Mouse (Mus musculus) heart, postnatal 10 days (tissue): ENCODE measurements around the gene Med1. TPM values are rescaled to one million over a fixed set of nuclear protein-coding genes. Genes with fewer than 3 reads are reported as not detected.

Experiments used
- DNase-seq, 2 experiments: peaks; one replicate each; pipeline ENCODE4 v3.0.0; 2021
- intact Hi-C: fragments of 180-260 bp; cut with DNase I; formaldehyde crosslinking; loops from one replicate; pipeline ENCODE4 v1.15.1; 2025
- microRNA-seq, 2 experiments: library from miRNA; unstranded; fragments of <30 nt; microRNA quantifications; one replicate each; pipeline ENCODE4 v1.2.0; 2022
- total RNA-seq, 2 experiments: library from RNA; stranded (reverse); gene quantifications; 2 replicates each; pipeline ENCODE4 v1.2.3; 2021

Gene Med1
- total RNA-seq, 2 experiments from 2014 or later = 45.9 to 46.5 TPM

DNA sequence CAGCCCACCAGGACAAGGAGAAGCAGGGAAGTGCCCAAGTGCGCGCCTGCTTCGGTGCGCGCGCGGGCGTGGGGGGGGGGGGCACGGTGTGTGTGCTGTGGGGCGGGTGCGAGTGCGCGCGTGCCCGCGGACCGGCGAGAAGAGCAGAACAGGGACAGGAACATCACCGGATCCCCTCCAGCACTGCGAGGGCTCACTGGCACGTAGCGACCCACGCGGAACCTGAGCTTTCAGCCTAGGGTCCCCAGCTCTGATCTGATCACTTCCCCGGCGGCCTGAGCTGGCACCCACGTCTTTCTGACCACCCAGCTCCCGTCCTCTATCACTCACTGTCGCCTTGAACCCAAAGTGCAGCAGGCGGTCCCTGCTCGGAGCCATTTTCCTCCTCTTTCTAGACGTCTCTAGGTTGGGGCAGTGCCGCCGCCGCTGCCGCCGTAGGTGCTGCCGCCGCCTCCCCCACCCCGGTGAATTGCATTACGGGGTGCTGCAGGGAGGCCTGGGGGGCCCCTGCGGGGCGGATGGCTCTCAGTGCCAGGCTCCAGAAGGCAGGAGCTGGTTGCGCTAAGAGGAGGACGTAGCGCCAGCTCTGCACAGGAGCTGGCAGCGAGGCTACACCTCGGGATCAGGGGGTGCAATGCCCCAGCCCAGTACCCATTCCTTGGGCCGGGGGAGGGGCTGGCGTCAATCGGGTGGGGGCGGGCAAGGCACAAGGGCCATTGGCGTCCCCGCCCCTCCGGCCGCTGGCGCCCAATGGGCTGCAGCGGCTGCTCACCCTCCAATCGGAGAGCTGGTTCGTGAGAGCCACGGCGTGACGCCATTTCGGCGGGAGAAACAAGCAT is 43.1 kb downstream of the Med1 start, which contains the start of gene Fbxl20:
TSS of gene Fbxl20 (minus strand) at position 618 of the 839 bp plus-strand sequence.
- DNase-seq = peak; percentile 93 to 95
- intact Hi-C loops = loop anchor here (2.0 kb wide), 2 partner anchors 35 to 121 kb away; no protein-coding TSS in a partner anchor

GRCm38 (mm10) chr11:98149304-98149750 is 43.8 kb downstream of the Med1 start:
- intact Hi-C loops = loop anchor here (2.0 kb wide), 2 partner anchors 35 to 121 kb away; no protein-coding TSS in a partner anchor
- DNase-seq = peak; percentile 96 to 97

- DNase-seq = peak; percentile 56 to 69
- intact Hi-C loops = loop anchor here (2.0 kb wide), 2 partner anchors 34 to 120 kb away; no protein-coding TSS in a partner anchor
These were observed 44.4 kb downstream of the Med1 start for GRCm38 (mm10) chr11:98148551-98149301.

DNA sequence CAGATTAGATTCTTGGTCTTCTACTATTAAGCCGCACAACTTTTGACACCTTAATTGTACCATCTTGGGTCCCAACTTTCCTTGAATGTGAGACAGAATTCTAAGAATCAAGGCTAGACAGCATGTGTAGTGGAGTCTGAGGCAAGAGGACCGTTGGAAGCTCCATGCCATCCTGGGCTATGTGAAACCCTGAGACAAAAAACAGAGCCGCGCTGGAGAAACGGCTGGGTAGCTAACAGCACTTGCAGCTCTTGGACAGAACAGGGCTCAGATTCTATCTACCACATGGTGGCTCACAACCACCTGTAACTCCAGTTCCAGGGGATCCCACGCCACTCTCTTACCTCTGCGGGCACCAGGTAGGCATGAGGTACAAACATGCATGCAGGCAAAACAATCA is 47.2 kb downstream of the Med1 start:
- intact Hi-C loops = no loop called here
- DNase-seq = no peak

GRCm38 (mm10) chr11:98142545-98142944 is 50.5 kb downstream of the Med1 start:
- no peak for DNase-seq
- intact Hi-C loops = no loop called here

GRCm38 (mm10) chr11:98138894-98139293 is 54.2 kb downstream of the Med1 start:
- intact Hi-C loops = no loop called here

DNA sequence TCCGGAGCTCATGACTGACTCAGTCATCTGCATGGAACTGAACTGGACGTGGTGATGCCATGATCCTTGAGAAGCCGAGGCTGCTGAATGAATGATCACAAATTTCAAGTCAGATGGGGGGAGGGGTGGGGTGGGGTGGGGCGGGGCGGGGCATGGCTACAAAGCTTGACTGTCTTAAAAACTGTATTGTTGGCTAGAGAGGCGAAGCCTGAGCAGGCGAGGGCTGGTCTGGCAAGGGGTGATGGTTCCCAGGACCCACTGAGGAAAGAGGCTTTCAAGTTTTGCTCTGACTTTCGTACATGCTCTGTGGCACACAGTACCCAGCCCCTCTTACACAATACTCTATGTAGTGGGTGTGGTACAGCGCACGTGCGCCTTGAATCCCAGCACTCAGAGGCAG is 55.3 kb downstream of the Med1 start:
- no peak for DNase-seq
- intact Hi-C loops = no loop called here

More at GRCm38 (mm10) chr11:98138894-98139293, 54.2 kb downstream of the Med1 start:
- no peak for DNase-seq

DNA sequence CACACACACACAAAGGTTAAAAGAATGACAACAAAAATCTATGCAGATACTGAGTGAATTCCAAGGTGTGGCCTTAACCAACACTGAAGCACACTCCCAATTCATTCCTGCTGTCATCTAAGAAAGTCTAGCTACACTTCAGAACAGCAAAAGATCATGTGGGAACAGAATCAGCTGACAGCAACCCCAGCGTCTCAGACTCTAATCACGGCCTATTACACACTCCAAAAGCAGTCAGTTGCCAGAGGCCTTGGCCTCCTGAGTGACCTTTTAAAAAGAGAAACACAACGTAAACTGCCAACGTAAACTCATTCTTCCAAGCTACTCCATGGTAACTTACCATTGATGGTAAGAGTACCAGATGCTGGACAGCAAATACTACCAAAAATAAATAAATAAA is 58.1 kb downstream of the Med1 start:
- intact Hi-C loops = no loop called here
- DNase-seq = peak; percentile 26 to 32

GRCm38 (mm10) chr11:98123424-98123823 is 69.7 kb downstream of the Med1 start:
- intact Hi-C loops = no loop called here
- DNase-seq = no peak

DNA sequence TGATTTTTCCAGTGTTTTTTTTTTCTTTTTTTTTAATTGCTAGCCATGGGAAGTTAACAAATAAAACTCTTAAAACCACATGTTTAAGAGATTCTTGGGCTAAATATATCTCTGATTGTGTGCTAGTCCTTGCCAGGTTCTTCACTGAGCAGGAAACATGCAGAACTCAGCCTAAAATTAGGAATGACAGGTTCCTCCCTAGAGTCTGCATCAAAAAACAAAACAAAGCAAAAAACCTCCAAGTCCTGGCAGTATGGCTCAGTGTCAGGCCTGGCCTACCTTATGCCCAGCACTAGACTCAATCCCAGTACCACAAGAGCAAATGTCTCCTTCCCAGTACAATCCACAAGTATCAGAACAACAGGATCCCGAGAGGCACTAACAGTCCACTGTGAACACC is 78.7 kb downstream of the Med1 start:
- intact Hi-C loops = loop anchor here (2.0 kb wide), 1 partner anchor 34 kb away; no protein-coding TSS in a partner anchor
- peak; percentile 19 to 36 for DNase-seq

- DNase-seq = peak in 1 of 2 experiments; percentile 24
- intact Hi-C loops = no loop called here
These were observed 79.6 kb downstream of the Med1 start for GRCm38 (mm10) chr11:98113504-98113903.

DNA sequence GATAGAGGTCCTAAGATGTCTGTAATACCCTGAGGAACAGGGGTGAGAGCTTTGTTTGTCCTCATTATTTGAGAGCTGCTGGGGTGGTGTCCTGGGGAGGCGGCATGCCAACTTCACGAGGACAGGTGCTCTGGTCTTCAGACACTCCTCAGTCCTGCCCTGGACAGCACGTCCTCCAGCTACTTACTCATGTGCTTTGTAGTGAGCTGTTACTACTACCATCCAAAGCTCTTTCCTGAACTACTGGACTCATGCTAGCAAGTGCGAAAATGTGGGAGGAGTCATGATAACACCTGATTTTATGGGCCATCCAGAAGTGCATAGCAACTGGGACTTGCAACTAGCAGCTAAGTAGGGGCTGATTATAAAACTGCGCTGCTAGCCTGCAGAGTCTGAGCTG is 83.4 kb downstream of the Med1 start:
- DNase-seq = no peak
- intact Hi-C loops = no loop called here

Small RNA genes lying within 50 kb of the gene (microRNA-seq; reads per million reads assigned to microRNA genes)
- gene Gm27399 = 0 reads per million in 2 experiments

Other genes starting within 250 kb of the Med1 start
- gene Plxdc1, start 206.8 kb downstream of the Med1 start, total RNA-seq = 1 to 10 TPM; 4.8 to 6.9 TPM
- gene Arl5c, start 197.1 kb downstream of the Med1 start, total RNA-seq = 1 to 10 TPM; 1.6 to 1.7 TPM
- gene Cacnb1, start 170.3 kb downstream of the Med1 start, total RNA-seq = 1 to 10 TPM; 7.4 to 8.0 TPM
- 100 to 1,000 TPM; 713 to 718 TPM for gene Rpl19, start 166.6 kb downstream of the Med1 start, total RNA-seq
- under 1 TPM; 0.31 to 0.42 TPM for gene Stac2, start 139.8 kb downstream of the Med1 start, total RNA-seq
- gene Fbxl20, start 42.9 kb downstream of the Med1 start, total RNA-seq = 10 to 100 TPM; 21.0 to 27.6 TPM
- 10 to 100 TPM; 31.6 to 32.7 TPM for gene Cdk12, start 9.8 kb upstream of the Med1 start, total RNA-seq
- gene Neurod2, start 136.4 kb upstream of the Med1 start, total RNA-seq = not detected
- gene Ppp1r1b, start 155.1 kb upstream of the Med1 start, total RNA-seq = 1 to 10 TPM; 2.7 to 4.0 TPM
- 10 to 100 TPM; 23.9 to 24.5 TPM for gene Stard3, start 165.1 kb upstream of the Med1 start, total RNA-seq
- 100 to 1,000 TPM; 469 to 500 TPM for gene Tcap, start 190.5 kb upstream of the Med1 start, total RNA-seq
- gene Pnmt, start 193.2 kb upstream of the Med1 start, total RNA-seq = under 1 TPM in 1 of 2 experiments, not detected in 1; 0.31 TPM
- 10 to 100 TPM; 14.5 to 17.8 TPM for gene Pgap3, start 207.2 kb upstream of the Med1 start, total RNA-seq
- gene Erbb2, start 219.2 kb upstream of the Med1 start, total RNA-seq = 10 to 100 TPM; 12.7 to 19.3 TPM
- 10 to 100 TPM; 48.9 to 52.1 TPM for gene Mien1, start 245.7 kb upstream of the Med1 start, total RNA-seq